In genomic region chr6:99160348-99160693, GRCm38 (mm10) we compare ENCODE assay signal across 13 mouse cellular contexts.
A peak's percentile ranks its signal among the peaks of the same experiment; 100 is the strongest.
DNase-seq lines count a peak whose midpoint lies in the region; ATAC-seq lines count a peak whose summit lies in the region.
"Had no signal": no experiment of that assay in that cellular context is flagged by ENCODE, and none has a peak within 500 bp of the region (broad histone marks: within the 10 kb centered on the region; RNA-seq: fewer than 3 reads in every experiment).

No protein-coding gene starts in this region.

- peaks cover 11% of the 10 kb centered on the region for H3K4me1 ChIP-seq in kidney, embryonic 14.5 days (ENCODE audit: control insufficient read depth, insufficient read depth, low read length)
- no peaks in the 10 kb centered on the region; the same call in 1 of the 2 replicates for H3K4me1 ChIP-seq in embryonic facial prominence, embryonic 11.5 days (ENCODE audit: control insufficient read depth, insufficient read depth, low read length)
- H3K4me1 ChIP-seq in limb, embryonic 15.5 days = peaks cover 14% of the 10 kb centered on the region
- H3K4me1 ChIP-seq: liver, embryonic 12.5 days had no signal

- H3K9ac ChIP-seq in kidney, embryonic 14.5 days (ENCODE audit: low read depth, low read length) = no peak overlapping the region
- H3K9ac ChIP-seq in embryonic facial prominence, embryonic 11.5 days (replicated peaks; ENCODE audit: low read length) = no peak overlapping the region; the same call in 1 of the 2 replicates
- no peak overlapping the region for H3K9ac ChIP-seq in limb, embryonic 15.5 days
- H3K9ac ChIP-seq: liver, embryonic 12.5 days had no signal

- WGBS in kidney, embryonic 14.5 days = 27% methylated on average over 9 of the region's 9 CpGs
- 36% methylated on average over 9 of the region's 9 CpGs for WGBS in embryonic facial prominence, embryonic 11.5 days
- WGBS in limb, embryonic 15.5 days = 14% methylated on average over 9 of the region's 9 CpGs

- H3K4me3 ChIP-seq in kidney, embryonic 14.5 days (ENCODE audit: low read length) = peak overlapping the region; percentile 12; the same call in 1 of the 2 replicates
- H3K4me3 ChIP-seq in embryonic facial prominence, embryonic 11.5 days (ENCODE audit: low read depth, low read length) = no peak overlapping the region
- no peak overlapping the region for H3K4me3 ChIP-seq in limb, embryonic 15.5 days
- H3K4me3 ChIP-seq: liver, embryonic 12.5 days had no signal

- H3K36me3 ChIP-seq in kidney, embryonic 14.5 days (ENCODE audit: control insufficient read depth, insufficient read depth, low read length) = no peaks in the 10 kb centered on the region
- H3K36me3 ChIP-seq in embryonic facial prominence, embryonic 11.5 days (replicated peaks; ENCODE audit: control insufficient read depth, insufficient read depth, low read depth, low read length) = no peaks in the 10 kb centered on the region
- no peaks in the 10 kb centered on the region for H3K36me3 ChIP-seq in limb, embryonic 15.5 days
- H3K36me3 ChIP-seq: liver, embryonic 12.5 days had no signal

- H3K27ac ChIP-seq in kidney, embryonic 14.5 days (ENCODE audit: low read depth, low read length) = peak overlapping the region; percentile 48; the same call in 1 of the 2 replicates
- H3K27ac ChIP-seq in embryonic facial prominence, embryonic 11.5 days (replicated peaks; ENCODE audit: low read depth, low read length) = peak overlapping the region; percentile 77
- H3K27ac ChIP-seq in limb, embryonic 15.5 days = peak overlapping the region; percentile 73
- H3K27ac ChIP-seq: liver, embryonic 12.5 days had no signal

- no peaks in the 10 kb centered on the region for H3K9me3 ChIP-seq in kidney, embryonic 14.5 days (ENCODE audit: control insufficient read depth, low read length)
- H3K9me3 ChIP-seq in embryonic facial prominence, embryonic 11.5 days (replicated peaks; ENCODE audit: control insufficient read depth, low read length) = no peaks in the 10 kb centered on the region
- no peaks in the 10 kb centered on the region for H3K9me3 ChIP-seq in limb, embryonic 15.5 days
- H3K9me3 ChIP-seq: liver, embryonic 12.5 days had no signal

- ATAC-seq in kidney, embryonic 14.5 days (ENCODE audit: low FRiP score, low TSS enrichment) = no peak
- no peak; the same call in 1 of the 2 replicates for ATAC-seq in embryonic facial prominence, embryonic 11.5 days (replicated peaks; ENCODE audit: insufficient number of reproducible peaks, low FRiP score, low TSS enrichment, low read depth)
- no peak for ATAC-seq in limb, embryonic 15.5 days (ENCODE audit: insufficient number of reproducible peaks, low FRiP score, low TSS enrichment, low read depth)
- ATAC-seq: liver, embryonic 12.5 days had no signal

- no peaks in the 10 kb centered on the region for H3K27me3 ChIP-seq in kidney, embryonic 14.5 days (ENCODE audit: control insufficient read depth, insufficient read depth, low read length)
- H3K27me3 ChIP-seq in embryonic facial prominence, embryonic 11.5 days (ENCODE audit: control insufficient read depth, insufficient read depth, low read length) = no peaks in the 10 kb centered on the region
- H3K27me3 ChIP-seq in limb, embryonic 15.5 days = no peaks in the 10 kb centered on the region
- H3K27me3 ChIP-seq: liver, embryonic 12.5 days had no signal

- peak; percentile 27 for DNase-seq in embryo, embryonic 10.5 days (ENCODE audit: low spot score)
- DNase-seq in embryo, embryonic 10 days (ENCODE audit: low spot score) = no peak
- no peak for DNase-seq in kidney, postnatal 14 days
- DNase-seq in embryonic facial prominence, embryonic 11.5 days (ENCODE audit: low spot score) = no peak
- DNase-seq in urinary bladder, adult 18-20 months (ENCODE audit: low spot score in 2 of 2) = no peak
- DNase-seq in right cerebral cortex, postnatal 10 days (ENCODE audit: low spot score in 2 of 2) = no peak
- DNase-seq: adrenal gland, adult 2 months; cerebellum, postnatal 25 days; heart, adult 18-20 months; heart, postnatal 4 days had no signal

- peak overlapping the region; percentile 41 for H3K4me2 ChIP-seq in kidney, embryonic 14.5 days (replicated peaks; ENCODE audit: low read depth, low read length)
- no peak overlapping the region; the same call in 1 of the 2 replicates for H3K4me2 ChIP-seq in embryonic facial prominence, embryonic 11.5 days (ENCODE audit: low read depth, low read length)
- peak overlapping the region; percentile 39 for H3K4me2 ChIP-seq in limb, embryonic 15.5 days
- H3K4me2 ChIP-seq: liver, embryonic 12.5 days had no signal
